Mouse (Mus musculus): ENCODE results near the gene Acr. TPM values are rescaled to one million over a fixed set of nuclear protein-coding genes. Genes with fewer than 3 reads are reported as not detected.

The Acr gene
- total RNA-seq, 2 experiments from 2014 or later, result 0.55 to 1.5 TPM

- DNase-seq, result no peak
- intact Hi-C loops (cut with DNase I), result no loop called here
Measured at GRCm38 (mm10) chr15:89607888-89608287, 39.8 kb downstream of the Acr start.

GRCm38 (mm10) chr15:89622312-89622958, 54.3 kb downstream of the Acr start:
- intact Hi-C loops (cut with DNase I), result loop anchor here (2.0 to 5.0 kb wide), 2 partner anchors 470 to 592 kb away; no protein-coding TSS in a partner anchor
- peak; percentile 16 to 41 for DNase-seq

- intact Hi-C loops (cut with DNase I), result loop anchor here (2.0 to 5.0 kb wide), 2 partner anchors 469 to 592 kb away; no protein-coding TSS in a partner anchor
- no peak for DNase-seq
Measured at GRCm38 (mm10) chr15:89622959-89623625, 55.0 kb downstream of the Acr start.

DNA sequence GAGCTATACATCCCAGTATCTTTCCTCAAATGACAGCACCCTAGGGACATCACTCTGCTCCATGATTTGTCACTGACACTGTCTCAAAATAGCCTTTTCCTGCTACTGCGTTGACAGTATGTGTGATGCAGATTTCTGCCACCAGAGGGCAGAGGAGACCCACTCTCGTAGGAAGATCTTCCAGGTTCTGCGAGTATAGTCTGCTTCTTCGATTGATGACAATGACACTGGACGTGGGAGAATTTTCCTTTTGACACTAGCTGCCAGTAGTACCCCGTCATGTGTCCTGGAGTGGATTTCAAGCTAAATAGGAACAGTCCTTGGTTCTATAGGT, 55.5 kb downstream of the Acr start:
- intact Hi-C loops (cut with DNase I), result loop anchor here (2.0 to 5.0 kb wide), 2 partner anchors 469 to 591 kb away; no protein-coding TSS in a partner anchor
- DNase-seq, result peak; percentile 72 to 81

Other genes starting within 250 kb of the Acr start
- gene Adm2, start 245.6 kb upstream of the Acr start, total RNA-seq (2021), result not detected
- not detected for gene Miox, start 233.9 kb upstream of the Acr start, total RNA-seq (2021)
- gene Lmf2, start 212.7 kb upstream of the Acr start, total RNA-seq (2021), result 10 to 100 TPM; 44.2 to 48.9 TPM
- gene Ncaph2, start 212.6 kb upstream of the Acr start, total RNA-seq (2021), result 10 to 100 TPM; 79.2 to 80.9 TPM
- gene Sco2, start 194.5 kb upstream of the Acr start, total RNA-seq (2021), result 10 to 100 TPM; 20.5 to 22.0 TPM
- under 1 TPM; 0.31 to 0.64 TPM for gene Tymp, start 191.3 kb upstream of the Acr start, total RNA-seq (2021)
- 1 to 10 TPM; 1.3 to 1.5 TPM for gene Odf3b, start 189.0 kb upstream of the Acr start, total RNA-seq (2021)
- not detected for gene Klhdc7b, start 183.4 kb upstream of the Acr start, total RNA-seq (2021)
- not detected for gene Syce3, start 157.8 kb upstream of the Acr start, total RNA-seq (2021)
- gene Cpt1b, start 142.5 kb upstream of the Acr start, total RNA-seq (2021), result 100 to 1,000 TPM; 700 to 720 TPM
- gene C730034F03Rik, start 138.7 kb upstream of the Acr start, total RNA-seq (2021), result 1 to 10 TPM; 1.9 to 2.4 TPM
- 10 to 100 TPM; 14.6 to 15.4 TPM for gene Gm44502, start 138.6 kb upstream of the Acr start, total RNA-seq (2021)
- 10 to 100 TPM; 71.8 to 73.9 TPM for gene Chkb, start 138.4 kb upstream of the Acr start, total RNA-seq (2021)
- under 1 TPM; 0.05 to 0.12 TPM for gene Mapk8ip2, start 114.4 kb upstream of the Acr start, total RNA-seq (2021)
- gene Arsa, start 90.9 kb upstream of the Acr start, total RNA-seq (2021), result 10 to 100 TPM; 18.1 to 18.4 TPM
- gene Shank3, start 68.7 kb upstream of the Acr start, total RNA-seq (2021), result 10 to 100 TPM; 82.6 to 86.1 TPM
- gene Rabl2, start 23.6 kb downstream of the Acr start, total RNA-seq (2021), result 1 to 10 TPM; 8.0 to 9.1 TPM

Measured in heart, postnatal 10 days (tissue).